Mouse (Mus musculus) lung, adult 2 months (tissue): ENCODE data around the gene Hoxa1.

Experiments used
- CTCF ChIP-seq: fragments of 200-500 bp; IDR thresholded peaks from 2 replicates; pipeline ENCODE4 v1.5.1; 2011; ENCODE audit warnings: mild to moderate bottlenecking, low read length, control low read depth; ENCODE audit not compliant: insufficient read depth
- POLR2A ChIP-seq: fragments of 200-500 bp; IDR thresholded peaks from 2 replicates; pipeline ENCODE4 v1.6.1; 2011; ENCODE audit warnings: low read depth, mild to moderate bottlenecking, control low read depth, low read length, borderline replicate concordance; ENCODE audit errors: extremely low read depth

- no peak for TF ChIP-seq CTCF
- peak; percentile 45; the same call in 1 of the 2 replicates for TF ChIP-seq POLR2A
Measured at GRCm38 (mm10) chr6:52159164-52159761, 1.1 kb upstream of the Hoxa1 start.
